Mouse (Mus musculus) liver, adult 2 months (tissue): ENCODE measurements at regions not wholly inside any gene's neighbourhood (a gene's known extent, or its start where the extent isn't known, plus 50 kb on each side); places are given as distances from the start of the nearest gene placed in this dataset.

Experiments used
- CTCF ChIP-seq: fragments of 200-500 bp; IDR thresholded peaks from 2 replicates; pipeline ENCODE4 v1.5.1; 2011; ENCODE audit warnings: low read depth, low read length, control low read depth
- POLR2A ChIP-seq: fragments of 200-500 bp; IDR thresholded peaks from 2 replicates; pipeline ENCODE4 v1.6.1; 2011; ENCODE audit warnings: low read length, control low read depth; ENCODE audit not compliant: insufficient read depth; ENCODE audit errors: extremely low read depth

- TF ChIP-seq CTCF, result no peak
- TF ChIP-seq POLR2A, result no peak
Measured at GRCm38 (mm10) chr10:117533541-117534386, 95.5 kb upstream of the Cpm start.
